Mouse (Mus musculus) ovary, adult 2 months (tissue): ENCODE data around the gene Gm29582. TPM values are rescaled to one million over a fixed set of nuclear protein-coding genes. Genes with fewer than 3 reads are reported as not detected.

Experiments used
- polyA plus RNA-seq: library from polyadenylated mRNA; depleted of rRNA; stranded (reverse); fragments of >200 nt; gene quantifications from 2 replicates; pipeline ENCODE4 v1.2.3, GENCODE M21; 2012; rRNA removed

The Gm29582 gene
- polyA plus RNA-seq = not detected in 2 replicates

GRCm38 (mm10) chrY:30738461-30738860 lies at the start of gene Gm29582:
Gene Gm29582 (minus strand): TSS chrY:30738561.

